Mouse (Mus musculus) kidney, embryonic 15.5 days (tissue): ENCODE measurements around the gene Cfap43. TPM values are rescaled to one million over a fixed set of nuclear protein-coding genes. Genes with fewer than 3 reads are reported as not detected.

ENCODE experiments used
- microRNA-seq: library from miRNA; unstranded; fragments of <30 nt; microRNA quantifications from one replicate; pipeline ENCODE4, GENCODE M21; 2016
- polyA plus RNA-seq: library from polyadenylated mRNA; unstranded; fragments of >200 nt; fragmentation: Nextera tagmentation; extraction: Ambion mirVana; gene quantifications from 2 replicates; pipeline ENCODE4 v1.2.1, GENCODE M21; 2015

Gene Cfap43
- polyA plus RNA-seq, 1 experiment from 2014 or later = 0.06 TPM

Small RNAs within 50 kb of the gene (microRNA-seq; reads per million reads assigned to microRNA genes)
- gene Gm22240 (not detected), gene Mir8090 (not detected)

Other genes with a start within 250 kb of the Cfap43 start
- gene Col17a1, start 227.2 kb downstream of the Cfap43 start, polyA plus RNA-seq = 0.49 and 0.84 TPM in 2 replicates
- 237 and 238 TPM in 2 replicates for gene Sfr1, start 187.6 kb downstream of the Cfap43 start, polyA plus RNA-seq
- 115 and 119 TPM in 2 replicates for gene Gsto1, start 64.3 kb downstream of the Cfap43 start, polyA plus RNA-seq
- gene Gsto2, start 53.8 kb downstream of the Cfap43 start, polyA plus RNA-seq = 1.6 and 2.0 TPM in 2 replicates
- 15.6 and 19.4 TPM in 2 replicates for gene Itprip, start within 50 bp of the Cfap43 start, polyA plus RNA-seq
- 0.09 TPM in 1 of 2 replicates, not detected in the other for gene Cfap58, start 18.4 kb upstream of the Cfap43 start, polyA plus RNA-seq